Mouse (Mus musculus): ENCODE data around the gene Carmil1. TPM values are rescaled to one million over a fixed set of nuclear protein-coding genes. Genes with fewer than 3 reads are reported as not detected.
A peak's percentile ranks its signal among the peaks of the same experiment; 100 is the strongest.

Carmil1 gene
- total and polyA plus RNA-seq, 2 experiments from 2014 or later: 39.3 to 50.9 TPM

- H3K9ac ChIP-seq (replicated peaks; ENCODE audit: low read length): no peak overlapping the region
- DNase-seq (ENCODE audit: low spot score): peak; percentile 29
- H3K27me3 ChIP-seq (ENCODE audit: insufficient read depth, low read length): no peaks in the 10 kb centered on the region
- ATAC-seq: no peak
- no peak overlapping the region for H3K27ac ChIP-seq
- no peak overlapping the region for H3K4me2 ChIP-seq (ENCODE audit: low read depth, low read length)
- no peaks in the 10 kb centered on the region for H3K4me1 ChIP-seq (ENCODE audit: insufficient read depth, low read length)
- no peaks in the 10 kb centered on the region for H3K36me3 ChIP-seq (ENCODE audit: insufficient read depth, low read length)
- 48% methylated on average over 3 of the region's 3 CpGs for WGBS
- H3K9me3 ChIP-seq (ENCODE audit: low read length): no peaks in the 10 kb centered on the region
- no peak overlapping the region for H3K4me3 ChIP-seq (ENCODE audit: low read length)
- peak; percentile 53 for TF ChIP-seq CTCF (IDR thresholded peaks at IDR 0.05; ENCODE audit: low read depth)
Measured at GRCm38 (mm10) chr13:24316563-24316962, 36.0 kb upstream of the Carmil1 start.

- ATAC-seq (no peak), DNase-seq (ENCODE audit: low spot score) (no peak)
- no peak overlapping the region for H3K4me2 ChIP-seq (ENCODE audit: low read depth, low read length)
- no peaks in the 10 kb centered on the region for H3K36me3 ChIP-seq (ENCODE audit: insufficient read depth, low read length)
- H3K4me3 ChIP-seq (ENCODE audit: low read length): no peak overlapping the region
- H3K9me3 ChIP-seq (ENCODE audit: low read length): no peaks in the 10 kb centered on the region
- TF ChIP-seq CTCF (IDR thresholded peaks at IDR 0.05; ENCODE audit: low read depth): no peak
- WGBS: 86% methylated on average over 8 of the region's 8 CpGs
- H3K9ac ChIP-seq (replicated peaks; ENCODE audit: low read length): no peak overlapping the region
- no peak overlapping the region for H3K27ac ChIP-seq
- H3K4me1 ChIP-seq (ENCODE audit: insufficient read depth, low read length): no peaks in the 10 kb centered on the region
- no peaks in the 10 kb centered on the region for H3K27me3 ChIP-seq (ENCODE audit: insufficient read depth, low read length)
Measured at GRCm38 (mm10) chr13:24311011-24311940, 30.7 kb upstream of the Carmil1 start.

DNA sequence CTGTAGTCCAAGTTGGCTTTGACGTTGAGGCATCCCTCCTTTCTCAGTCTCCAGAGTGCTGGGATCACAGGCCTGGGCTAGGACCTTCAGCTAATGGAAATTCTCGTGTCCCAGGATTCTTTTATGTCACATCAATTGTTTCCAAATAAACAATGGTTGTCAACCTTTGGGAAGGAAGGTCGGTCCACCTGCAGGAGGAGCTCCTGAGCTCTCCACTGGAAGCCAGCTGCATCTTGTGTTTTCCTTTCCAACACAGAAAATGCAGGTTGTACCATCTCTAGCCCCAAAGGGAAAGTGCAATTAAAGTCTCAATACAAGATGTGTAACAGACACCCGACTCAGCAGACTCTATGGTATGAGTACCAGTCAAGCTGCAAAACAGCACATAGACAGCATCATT, 25.7 kb upstream of the Carmil1 start:
- no peaks in the 10 kb centered on the region for H3K4me1 ChIP-seq (ENCODE audit: insufficient read depth, low read length)

DNA sequence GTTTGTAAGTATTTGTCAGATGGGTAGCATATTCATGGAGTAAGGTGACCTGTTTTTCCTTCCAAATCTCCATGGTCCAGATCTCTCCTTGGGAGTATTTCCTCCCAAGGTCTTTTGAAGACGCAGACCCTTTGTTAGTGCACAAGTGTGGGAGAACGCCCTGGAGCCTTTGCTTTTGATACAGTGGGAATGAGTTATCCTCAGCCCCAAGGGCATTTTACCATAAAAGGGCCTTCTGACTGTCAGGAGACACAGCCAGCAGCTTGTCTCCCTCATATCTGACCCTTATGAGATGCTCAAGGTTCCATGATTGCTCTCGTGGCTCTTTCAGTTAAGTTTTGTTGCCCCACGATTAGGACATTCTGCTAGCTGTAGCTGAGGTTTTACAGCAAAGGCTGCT, 24.9 kb upstream of the Carmil1 start:
- DNase-seq (ENCODE audit: low spot score): no peak
- Histone ChIP-seq H3K4me2 (ENCODE audit: low read depth, low read length) (no peak overlapping the region), H3K9ac (replicated peaks; ENCODE audit: low read length) (no peak overlapping the region), H3K9me3 (ENCODE audit: low read length) (no peaks in the 10 kb centered on the region), H3K36me3 (ENCODE audit: insufficient read depth, low read length) (no peaks in the 10 kb centered on the region), H3K4me3 (ENCODE audit: low read length) (no peak overlapping the region), H3K4me1 (ENCODE audit: insufficient read depth, low read length) (no peaks in the 10 kb centered on the region), H3K27me3 (ENCODE audit: insufficient read depth, low read length) (no peaks in the 10 kb centered on the region), H3K27ac (no peak overlapping the region)
- 80% methylated on average over 4 of the region's 4 CpGs for whole genome bisulfite sequencing
- no peak for ATAC-seq
- TF ChIP-seq CTCF (IDR thresholded peaks at IDR 0.05; ENCODE audit: low read depth): no peak

More for the DNA sequence above, 25.7 kb upstream of the Carmil1 start:
- peak; percentile 21 for TF ChIP-seq CTCF (IDR thresholded peaks at IDR 0.05; ENCODE audit: low read depth)
- Histone ChIP-seq H3K4me2 (ENCODE audit: low read depth, low read length) (no peak overlapping the region), H3K27ac (no peak overlapping the region), H3K9me3 (ENCODE audit: low read length) (no peaks in the 10 kb centered on the region), H3K36me3 (ENCODE audit: insufficient read depth, low read length) (no peaks in the 10 kb centered on the region), H3K27me3 (ENCODE audit: insufficient read depth, low read length) (no peaks in the 10 kb centered on the region), H3K9ac (replicated peaks; ENCODE audit: low read length) (no peak overlapping the region), H3K4me3 (ENCODE audit: low read length) (no peak overlapping the region)
- DNase-seq (ENCODE audit: low spot score): no peak
- no peak for ATAC-seq
- WGBS: 45% methylated on average over 4 of the region's 4 CpGs

- peak; percentile 47; the same call in 1 of the 2 replicates for ATAC-seq
- Histone ChIP-seq H3K27me3 (ENCODE audit: insufficient read depth, low read length) (no peaks in the 10 kb centered on the region), H3K4me2 (ENCODE audit: low read depth, low read length) (no peak overlapping the region), H3K36me3 (ENCODE audit: insufficient read depth, low read length) (no peaks in the 10 kb centered on the region), H3K4me3 (ENCODE audit: low read length) (no peak overlapping the region), H3K9me3 (ENCODE audit: low read length) (no peaks in the 10 kb centered on the region), H3K9ac (replicated peaks; ENCODE audit: low read length) (no peak overlapping the region), H3K4me1 (ENCODE audit: insufficient read depth, low read length) (no peaks in the 10 kb centered on the region), H3K27ac (no peak overlapping the region)
- 15% methylated on average over 4 of the region's 4 CpGs for WGBS
- TF ChIP-seq CTCF (IDR thresholded peaks at IDR 0.05; ENCODE audit: low read depth): peak; percentile 96
- DNase-seq (ENCODE audit: low spot score): peak; percentile 84
Measured at GRCm38 (mm10) chr13:24297252-24297651, 16.7 kb upstream of the Carmil1 start.

DNA sequence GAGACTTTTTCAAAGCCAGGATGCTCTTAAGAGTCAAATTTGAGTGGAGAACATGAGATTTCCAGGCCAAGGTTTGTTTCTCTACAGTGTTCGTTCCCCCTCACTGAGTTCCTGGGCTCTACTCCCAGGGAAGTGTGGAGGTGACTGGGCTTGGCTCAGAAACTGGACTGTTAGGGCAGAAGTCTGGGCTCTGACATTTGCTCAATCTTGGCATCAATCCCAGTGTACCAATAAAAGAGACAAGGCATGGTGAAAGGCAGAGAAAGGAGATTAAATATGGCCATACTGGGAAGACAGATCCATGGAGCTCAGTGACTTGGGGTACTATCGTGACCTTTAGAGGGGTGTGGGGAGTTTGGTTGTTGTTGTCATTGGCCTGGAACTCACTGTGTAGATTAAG, 6.8 kb upstream of the Carmil1 start:
- Histone ChIP-seq H3K36me3 (ENCODE audit: insufficient read depth, low read length) (no peaks in the 10 kb centered on the region), H3K27me3 (ENCODE audit: insufficient read depth, low read length) (no peaks in the 10 kb centered on the region), H3K4me3 (ENCODE audit: low read length) (no peak overlapping the region), H3K9me3 (ENCODE audit: low read length) (no peaks in the 10 kb centered on the region), H3K4me2 (ENCODE audit: low read depth, low read length) (no peak overlapping the region), H3K4me1 (ENCODE audit: insufficient read depth, low read length) (no peaks in the 10 kb centered on the region), H3K27ac (no peak overlapping the region), H3K9ac (replicated peaks; ENCODE audit: low read length) (no peak overlapping the region)
- ATAC-seq (no peak), DNase-seq (ENCODE audit: low spot score) (no peak)
- TF ChIP-seq CTCF (IDR thresholded peaks at IDR 0.05; ENCODE audit: low read depth): no peak
- 62% methylated on average over 2 of the region's 2 CpGs for WGBS
